Mouse (Mus musculus) myocyte (in vitro differentiated cells): ENCODE measurements around the gene Strap.

Source experiments
- CEBPB ChIP-seq: IDR thresholded peaks from 2 replicates; pipeline ENCODE4 v1.6.1; 2011; ENCODE audit warnings: mild to moderate bottlenecking, moderate library complexity; ENCODE audit not compliant: poor library complexity, insufficient read depth, severe bottlenecking
- E2F4 ChIP-seq: IDR thresholded peaks from one replicate; pipeline ENCODE4 v1.6.1; 2011; ENCODE audit warnings: mild to moderate bottlenecking, control low read depth, moderate library complexity; ENCODE audit not compliant: insufficient read depth
- MAX ChIP-seq: IDR thresholded peaks from one replicate; pipeline ENCODE4 v1.6.1; 2011; ENCODE audit warnings: low read depth, mild to moderate bottlenecking, control low read depth
- MYOG ChIP-seq, 3 experiments: IDR thresholded peaks; one replicate each; pipeline ENCODE4 v1.6.1; 2011; ENCODE audit warnings: control low read depth in 2 of 3, low read depth in 2 of 3, mild to moderate bottlenecking in 2 of 3; ENCODE audit not compliant: insufficient read length in 2 of 3, control insufficient read depth in 1 of 3, insufficient read depth in 1 of 3
- POLR2A ChIP-seq: IDR thresholded peaks from one replicate; pipeline ENCODE4 v1.6.1; 2011; ENCODE audit warnings: low read depth, mild to moderate bottlenecking, control low read depth, moderate library complexity; ENCODE audit not compliant: insufficient read length
- POLR2AphosphoS2 ChIP-seq: IDR thresholded peaks from one replicate; pipeline ENCODE4 v1.6.1; 2011; ENCODE audit warnings: low read depth, control low read depth; ENCODE audit not compliant: insufficient read length
- REST ChIP-seq: IDR thresholded peaks from one replicate; pipeline ENCODE4 v1.6.1; 2011; ENCODE audit warnings: mild to moderate bottlenecking, control low read depth, moderate library complexity; ENCODE audit not compliant: insufficient read depth, insufficient read length
- SRF ChIP-seq: IDR thresholded peaks from one replicate; pipeline ENCODE4 v1.6.1; 2011; ENCODE audit warnings: low read depth; ENCODE audit not compliant: control insufficient read depth, insufficient read length
- TCF12 ChIP-seq: IDR thresholded peaks from one replicate; pipeline ENCODE4 v1.6.1; 2011; ENCODE audit warnings: mild to moderate bottlenecking, control low read depth; ENCODE audit not compliant: poor library complexity, insufficient read depth, severe bottlenecking
- USF1 ChIP-seq: IDR thresholded peaks from one replicate; pipeline ENCODE4 v1.6.1; 2011; ENCODE audit warnings: low read depth, mild to moderate bottlenecking, control low read depth, moderate library complexity

DNA sequence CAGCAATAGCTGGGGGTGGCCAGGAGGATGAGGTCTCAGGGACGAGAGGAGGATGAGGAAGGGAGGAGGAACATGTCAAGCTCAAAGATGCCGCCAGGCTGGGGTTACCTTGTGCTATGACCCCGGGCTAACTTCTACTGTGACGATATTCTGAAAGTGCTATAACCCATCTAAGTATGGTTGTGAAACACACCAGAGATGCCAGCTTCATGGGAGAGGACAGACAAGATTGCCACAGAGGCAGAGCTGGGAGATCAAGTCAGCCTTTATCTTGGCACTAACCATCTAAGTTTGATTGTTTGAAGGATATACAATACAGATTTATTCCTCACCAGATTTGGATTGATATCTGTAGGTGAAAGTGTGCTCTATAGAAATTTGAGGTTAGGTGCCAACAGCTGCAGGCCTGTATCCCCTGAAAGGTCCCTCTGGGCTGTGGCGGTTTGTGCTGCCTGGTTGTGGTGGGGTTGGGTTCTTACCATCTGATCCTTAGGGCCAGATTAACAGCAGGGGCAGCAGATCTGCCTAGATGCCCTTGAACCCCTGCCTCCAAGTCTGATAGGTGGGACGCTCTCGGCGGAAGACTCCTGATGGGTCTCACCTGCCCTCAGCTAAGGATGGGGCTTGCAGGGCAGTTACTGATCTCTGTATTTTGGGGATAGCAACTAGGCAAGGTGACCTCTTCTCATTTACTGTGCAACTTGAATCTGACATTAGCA is 38.2 kb downstream of the Strap start:
- TF ChIP-seq MAX, result no peak
- TF ChIP-seq POLR2A, result no peak
- TF ChIP-seq E2F4, result no peak
- TF ChIP-seq USF1, result no peak
- no peak for TF ChIP-seq REST
- TF ChIP-seq CEBPB, result no peak
- TF ChIP-seq POLR2AphosphoS2, result no peak
- no peak for TF ChIP-seq MYOG (IDR thresholded peaks at IDR 0.05; ENCODE audit: control insufficient read depth in 1 of 3, insufficient read depth in 1 of 3, insufficient read length in 2 of 3, low read depth in 2 of 3)
- TF ChIP-seq SRF, result no peak
- TF ChIP-seq TCF12, result no peak
